Mouse (Mus musculus) forebrain, postnatal 0 days (tissue): Measurements from ENCODE around the gene C2cd4d. TPM values are rescaled to one million over a fixed set of nuclear protein-coding genes. Genes with fewer than 3 reads are reported as not detected.

ENCODE experiments used
- ATAC-seq: fragments of 200-750 bp; cut with Nextera tagmentation; 2 replicates; pipeline ENCODE4 v1.8.0; 2017; ENCODE audit warnings: mild to moderate bottlenecking, moderate library complexity
- DNase-seq: peaks from one replicate; pipeline ENCODE4 v3.0.0-alpha.2; 2015
- H3K27ac ChIP-seq: fragments of 300-500 bp; sonication (generic); 2 replicates; pipeline ENCODE4 v1.5.1; 2014; ENCODE audit warnings: low read depth, mild to moderate bottlenecking, antibody characterized with exemption, low read length, moderate library complexity, mixed read lengths
- H3K27me3 ChIP-seq: fragments of 300-500 bp; sonication (generic); 2 replicates; pipeline ENCODE4 v1.6.1; 2014; ENCODE audit warnings: mild to moderate bottlenecking, low read length, mixed read lengths; ENCODE audit not compliant: insufficient read depth
- H3K36me3 ChIP-seq: fragments of 300-500 bp; sonication (generic); 2 replicates; pipeline ENCODE4 v1.6.1; 2014; ENCODE audit warnings: mild to moderate bottlenecking, moderate library complexity; ENCODE audit not compliant: insufficient read depth
- H3K4me1 ChIP-seq: fragments of 300-500 bp; sonication (generic); 2 replicates; pipeline ENCODE4 v1.6.1; 2014; ENCODE audit warnings: antibody characterized with exemption; ENCODE audit not compliant: insufficient read depth
- H3K4me2 ChIP-seq: fragments of 300-500 bp; sonication (generic); 2 replicates; pipeline ENCODE4 v1.6.1; 2014; ENCODE audit warnings: low read depth, mild to moderate bottlenecking, moderate library complexity
- H3K4me3 ChIP-seq: fragments of 300-500 bp; sonication (generic); 2 replicates; pipeline ENCODE4 v1.5.1; 2014; ENCODE audit warnings: low read depth, low read length, mixed read lengths
- H3K9ac ChIP-seq: fragments of 300-500 bp; sonication (generic); 2 replicates; pipeline ENCODE4 v1.6.1; 2014; ENCODE audit warnings: mild to moderate bottlenecking
- H3K9me3 ChIP-seq: fragments of 300-500 bp; sonication (generic); 2 replicates; pipeline ENCODE4 v1.6.1; 2016; ENCODE audit warnings: low read length
- CTCF ChIP-seq: sonication (generic); IDR thresholded peaks from 2 replicates; pipeline ENCODE4 v1.5.1; 2016; ENCODE audit warnings: antibody characterized with exemption, control low read depth, low read depth
- WGBS: fragments of 180-500 bp; shearing (Covaris S2); extraction: QIAGEN DNeasy Blood & Tissue Kit; methylation state at CpG from one replicate; pipeline ENCODE4 v1.1.7; 2014; 5-methylcytosine and 5-hydroxymethylcytosine counted together
- polyA plus RNA-seq: library from polyadenylated mRNA; unstranded; fragments of >200 nt; fragmentation: Nextera tagmentation; extraction: Ambion mirVana; gene quantifications from 2 replicates; pipeline ENCODE4 v1.2.1, GENCODE M21; 2015
- total RNA-seq: library from RNA; depleted of rRNA; stranded (reverse); fragments of >200 nt; gene quantifications from 2 replicates; pipeline ENCODE4 v1.2.3, GENCODE M21; 2014

C2cd4d gene
- total and polyA plus RNA-seq, 2 experiments from 2014 or later: 1.7 to 3.0 TPM

- H3K4me3 ChIP-seq: no peak overlapping the region
- H3K9ac ChIP-seq: no peak overlapping the region
- no peaks in the 10 kb centered on the region for H3K4me1 ChIP-seq
- H3K9me3 ChIP-seq: no peaks in the 10 kb centered on the region
- 70% methylated on average over 4 of the region's 4 CpGs for WGBS
- no peak for TF ChIP-seq CTCF
- no peaks in the 10 kb centered on the region for H3K27me3 ChIP-seq
- ATAC-seq: no peak
- no peak overlapping the region for H3K4me2 ChIP-seq
- no peaks in the 10 kb centered on the region for H3K36me3 ChIP-seq
- no peak for DNase-seq
- H3K27ac ChIP-seq: no peak overlapping the region
Observed at GRCm38 (mm10) chr3:94386671-94387070, 24.4 kb downstream of the C2cd4d start.

- no peak for TF ChIP-seq CTCF
- ATAC-seq (no peak), DNase-seq (no peak)
- Histone ChIP-seq H3K27ac (no peak overlapping the region), H3K36me3 (no peaks in the 10 kb centered on the region), H3K9ac (no peak overlapping the region), H3K9me3 (no peaks in the 10 kb centered on the region), H3K4me3 (no peak overlapping the region), H3K4me1 (no peaks in the 10 kb centered on the region), H3K27me3 (no peaks in the 10 kb centered on the region), H3K4me2 (no peak overlapping the region)
- WGBS: 94% methylated on average over 10 of the region's 10 CpGs
Observed at GRCm38 (mm10) chr3:94387391-94387790, 25.2 kb downstream of the C2cd4d start.

- H3K27ac ChIP-seq: no peak overlapping the region
- TF ChIP-seq CTCF: no peak
- H3K9ac ChIP-seq: no peak overlapping the region
- DNase-seq (no peak), ATAC-seq (no peak)
- no peaks in the 10 kb centered on the region for H3K4me1 ChIP-seq
- WGBS: 82% methylated on average over 5 of the region's 5 CpGs
- H3K4me3 ChIP-seq: no peak overlapping the region
- H3K27me3 ChIP-seq: no peaks in the 10 kb centered on the region
- no peaks in the 10 kb centered on the region for H3K9me3 ChIP-seq
- H3K4me2 ChIP-seq: no peak overlapping the region
- no peaks in the 10 kb centered on the region for H3K36me3 ChIP-seq
Observed at GRCm38 (mm10) chr3:94388047-94388446, 25.8 kb downstream of the C2cd4d start.

GRCm38 (mm10) chr3:94389420-94389819, 27.2 kb downstream of the C2cd4d start:
- H3K27me3 ChIP-seq: no peaks in the 10 kb centered on the region
- no peak overlapping the region for H3K4me3 ChIP-seq
- no peaks in the 10 kb centered on the region for H3K4me1 ChIP-seq
- H3K4me2 ChIP-seq: no peak overlapping the region
- H3K9me3 ChIP-seq: no peaks in the 10 kb centered on the region
- no peak overlapping the region for H3K9ac ChIP-seq
- TF ChIP-seq CTCF: no peak
- DNase-seq (no peak), ATAC-seq (no peak)
- 97% methylated on average over 16 of the region's 16 CpGs for WGBS
- H3K27ac ChIP-seq: no peak overlapping the region
- no peaks in the 10 kb centered on the region for H3K36me3 ChIP-seq

GRCm38 (mm10) chr3:94391001-94391400, 28.8 kb downstream of the C2cd4d start:
- ATAC-seq (no peak), DNase-seq (no peak)
- no peak for TF ChIP-seq CTCF
- no peak overlapping the region for H3K9ac ChIP-seq
- H3K4me3 ChIP-seq: no peak overlapping the region
- H3K4me2 ChIP-seq: no peak overlapping the region
- no peak overlapping the region for H3K27ac ChIP-seq
- no peaks in the 10 kb centered on the region for H3K36me3 ChIP-seq
- H3K27me3 ChIP-seq: no peaks in the 10 kb centered on the region
- no peaks in the 10 kb centered on the region for H3K4me1 ChIP-seq
- no peaks in the 10 kb centered on the region for H3K9me3 ChIP-seq
- 73% methylated on average over 5 of the region's 5 CpGs for WGBS

- DNase-seq: no peak
- no peaks in the 10 kb centered on the region for H3K4me1 ChIP-seq
- whole genome bisulfite sequencing: 83% methylated on average over 2 of the region's 2 CpGs
- no peaks in the 10 kb centered on the region for H3K27me3 ChIP-seq
- no peak for TF ChIP-seq CTCF
- H3K27ac ChIP-seq: no peak overlapping the region
- no peaks in the 10 kb centered on the region for H3K9me3 ChIP-seq
- H3K4me2 ChIP-seq: no peak overlapping the region
- no peaks in the 10 kb centered on the region for H3K36me3 ChIP-seq
- no peak overlapping the region for H3K9ac ChIP-seq
- H3K4me3 ChIP-seq: no peak overlapping the region
- ATAC-seq: no peak
Observed at GRCm38 (mm10) chr3:94392128-94392527, 29.9 kb downstream of the C2cd4d start.

GRCm38 (mm10) chr3:94393049-94393448, 30.8 kb downstream of the C2cd4d start:
- TF ChIP-seq CTCF: no peak
- Histone ChIP-seq H3K27me3 (no peaks in the 10 kb centered on the region), H3K36me3 (no peaks in the 10 kb centered on the region), H3K4me1 (no peaks in the 10 kb centered on the region), H3K27ac (no peak overlapping the region), H3K4me3 (no peak overlapping the region), H3K4me2 (no peak overlapping the region), H3K9me3 (no peaks in the 10 kb centered on the region), H3K9ac (no peak overlapping the region)
- WGBS: 66% methylated on average over 4 of the region's 4 CpGs
- no peak for DNase-seq
- no peak for ATAC-seq

GRCm38 (mm10) chr3:94396336-94396735, 34.1 kb downstream of the C2cd4d start:
- no peak for TF ChIP-seq CTCF
- no peak for DNase-seq

More at GRCm38 (mm10) chr3:94396336-94396735, 34.1 kb downstream of the C2cd4d start:
- Histone ChIP-seq H3K4me2 (no peak overlapping the region), H3K27ac (no peak overlapping the region), H3K27me3 (no peaks in the 10 kb centered on the region), H3K36me3 (no peaks in the 10 kb centered on the region), H3K9ac (no peak overlapping the region), H3K9me3 (no peaks in the 10 kb centered on the region), H3K4me3 (no peak overlapping the region), H3K4me1 (0 out of 2 replicates have a peak, but pooled peaks cover 5% of the 10 kb centered on the region)
- WGBS: 75% methylated on average over 1 of the region's 1 CpGs
- ATAC-seq: no peak
